ENCODE assay signal across 8 mouse cellular contexts in the genomic region with DNA sequence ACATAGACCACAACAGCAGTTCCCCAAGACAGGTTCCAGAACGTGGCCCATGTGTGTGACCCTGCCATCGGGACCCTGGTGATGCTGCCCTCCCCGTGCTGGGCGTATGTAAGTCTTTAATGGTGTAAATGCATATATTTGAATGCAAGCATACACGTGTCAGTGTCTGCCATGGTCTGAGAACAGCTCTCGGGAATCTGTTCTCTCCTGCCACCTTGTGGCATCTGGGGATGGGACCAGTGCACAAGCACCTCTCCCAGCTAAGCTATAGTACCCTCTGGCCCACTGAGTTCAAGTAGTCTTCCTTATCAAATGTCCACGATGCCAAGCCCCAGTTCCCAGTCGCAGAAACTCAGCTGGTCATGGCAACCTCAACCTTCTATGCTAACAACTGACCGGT. TPM values are rescaled to one million over a fixed set of nuclear protein-coding genes. Genes with fewer than 3 reads are reported as not detected.
DNase-seq lines count a peak whose midpoint lies in the region; ATAC-seq and TF ChIP-seq lines count a peak whose summit lies in the region.

No protein-coding gene starts in this region.

- in situ Hi-C loops in CH12.LX (cut with MboI; ENCODE audit: low pct_ligation_motif_present, low pct_unique_long_range_greater_than_20kb, low sequenced_read_pairs) = loop anchor here (5.0 kb wide), 1 partner anchor 47 kb away; no protein-coding TSS in a partner anchor

- TF ChIP-seq RAD21 in CH12.LX (IDR thresholded peaks at IDR 0.05; ENCODE audit: low read depth, low read length) = peak; percentile 88

- peak; percentile 76 for DNase-seq in CH12.LX (ENCODE audit: extremely low read depth)
- peak; percentile 72 for DNase-seq in R1 (ENCODE audit: low read depth, low spot score)
- peak; percentile 82 to 84 for DNase-seq in cerebellum, postnatal 36 days
- peak; percentile 75 for DNase-seq in kidney, postnatal 0 days (ENCODE audit: low spot score)
- peak; percentile 54 for DNase-seq in right cerebral cortex, adult 18-20 months

- peak; percentile 40; the same call in 1 of the 2 replicates for ATAC-seq in heart, embryonic 14.5 days (ENCODE audit: insufficient number of reproducible peaks, insufficient read depth, low FRiP score, low read depth)
- peak; percentile 45 for ATAC-seq in kidney, postnatal 0 days (replicated peaks; ENCODE audit: low FRiP score, low read depth)
- peak; percentile 79 for ATAC-seq in lung, embryonic 16.5 days (ENCODE audit: low read depth)
- no peak for ATAC-seq in erythroblast, adult 5-6 weeks (replicated peaks; ENCODE audit: low FRiP score, poor library complexity, severe bottlenecking)

- no peaks in the 10 kb centered on the region for H3K27me3 ChIP-seq in CH12.LX (replicated peaks)
- H3K27me3 ChIP-seq in heart, embryonic 14.5 days (ENCODE audit: control insufficient read depth, insufficient read depth, low read length) = no peaks in the 10 kb centered on the region
- H3K27me3 ChIP-seq in kidney, postnatal 0 days (ENCODE audit: insufficient read depth, low read length) = no peaks in the 10 kb centered on the region
- H3K27me3 ChIP-seq in lung, embryonic 16.5 days (ENCODE audit: control insufficient read depth, insufficient read depth, low read depth, low read length) = no peaks in the 10 kb centered on the region

- no peaks in the 10 kb centered on the region for H3K79me2 ChIP-seq in CH12.LX (replicated peaks; ENCODE audit: control insufficient read depth, extremely low read depth, insufficient read depth, poor library complexity, severe bottlenecking)

- TF ChIP-seq POLR2A in CH12.LX (IDR thresholded peaks at IDR 0.05; ENCODE audit: low read depth, low read length) = no peak

- H3K4me3 ChIP-seq in CH12.LX (replicated peaks in 1 of 3; ENCODE audit: low read depth in 2 of 3, low read length in 2 of 3, poor library complexity in 1 of 3) = no peak overlapping the region
- H3K4me3 ChIP-seq in heart, embryonic 14.5 days (ENCODE audit: control insufficient read depth in 1 of 2, insufficient read depth in 1 of 2, low read depth in 1 of 2, low read length in 2 of 2) = no peak overlapping the region
- no peak overlapping the region for H3K4me3 ChIP-seq in kidney, postnatal 0 days (replicated peaks; ENCODE audit: low read depth, low read length)
- H3K4me3 ChIP-seq in lung, embryonic 16.5 days (ENCODE audit: low read length) = no peak overlapping the region

- peaks cover 30 to 62% of the 10 kb centered on the region in 2 experiments for H3K4me1 ChIP-seq in CH12.LX (ENCODE audit: control insufficient read depth in 1 of 2, insufficient read depth in 2 of 2)
- no peaks in the 10 kb centered on the region; a peak in 1 of 4 replicates for H3K4me1 ChIP-seq in heart, embryonic 14.5 days (ENCODE audit: control insufficient read depth in 2 of 2, insufficient read depth in 2 of 2, low read length in 2 of 2)
- no peaks in the 10 kb centered on the region for H3K4me1 ChIP-seq in kidney, postnatal 0 days (replicated peaks; ENCODE audit: insufficient read depth, low read length)
- H3K4me1 ChIP-seq in lung, embryonic 16.5 days (replicated peaks; ENCODE audit: control insufficient read depth, insufficient read depth, low read length) = no peaks in the 10 kb centered on the region

- H3K9me3 ChIP-seq in CH12.LX (replicated peaks; ENCODE audit: low read length) = no peaks in the 10 kb centered on the region
- no peaks in the 10 kb centered on the region for H3K9me3 ChIP-seq in heart, embryonic 14.5 days (ENCODE audit: control insufficient read depth, low read length)
- no peaks in the 10 kb centered on the region for H3K9me3 ChIP-seq in kidney, postnatal 0 days (replicated peaks; ENCODE audit: low read length)
- no peaks in the 10 kb centered on the region for H3K9me3 ChIP-seq in lung, embryonic 16.5 days (ENCODE audit: control insufficient read depth, low read length)

- H3K9ac ChIP-seq in CH12.LX (ENCODE audit: insufficient read depth, low read depth) = no peak overlapping the region
- H3K9ac ChIP-seq in heart, embryonic 14.5 days (ENCODE audit: low read length) = no peak overlapping the region
- H3K9ac ChIP-seq in kidney, postnatal 0 days (ENCODE audit: low read depth, low read length) = no peak overlapping the region
- no peak overlapping the region for H3K9ac ChIP-seq in lung, embryonic 16.5 days (ENCODE audit: low read length)

- peaks cover 29 to 63% of the 10 kb centered on the region in 2 experiments for H3K36me3 ChIP-seq in CH12.LX (replicated peaks in 1 of 2; ENCODE audit: control insufficient read depth in 1 of 2, insufficient read depth in 1 of 2, low read length in 1 of 2)
- peaks cover 31% of the 10 kb centered on the region for H3K36me3 ChIP-seq in heart, embryonic 14.5 days (ENCODE audit: control insufficient read depth, insufficient read depth, low read length)
- peaks cover 27% of the 10 kb centered on the region; the same call in 1 of the 2 replicates for H3K36me3 ChIP-seq in kidney, postnatal 0 days (ENCODE audit: insufficient read depth, low read length)
- peaks cover 9% of the 10 kb centered on the region for H3K36me3 ChIP-seq in lung, embryonic 16.5 days (ENCODE audit: control insufficient read depth, insufficient read depth, low read length)

- H3K4me2 ChIP-seq in CH12.LX (ENCODE audit: insufficient read depth, low read depth, poor library complexity, severe bottlenecking) = peak overlapping the region; percentile 7; the same call in 1 of the 2 replicates
- H3K4me2 ChIP-seq in heart, embryonic 14.5 days (ENCODE audit: low read length) = no peak overlapping the region
- H3K4me2 ChIP-seq in kidney, postnatal 0 days (ENCODE audit: low read length) = no peak overlapping the region
- H3K4me2 ChIP-seq in lung, embryonic 16.5 days (ENCODE audit: low read depth, low read length) = no peak overlapping the region

- H3K27ac ChIP-seq in CH12.LX (ENCODE audit: insufficient read depth, low read depth) = peak overlapping the region; percentile 83; the same call in 1 of the 2 replicates
- no peak overlapping the region for H3K27ac ChIP-seq in heart, embryonic 14.5 days (replicated peaks in 1 of 2; ENCODE audit: control insufficient read depth in 1 of 2, insufficient read depth in 1 of 2, low read depth in 2 of 2, low read length in 2 of 2)
- H3K27ac ChIP-seq in kidney, postnatal 0 days = no peak overlapping the region
- no peak overlapping the region for H3K27ac ChIP-seq in lung, embryonic 16.5 days (ENCODE audit: low read length)

- 34% methylated on average over 9 of the region's 9 CpGs for WGBS in heart, embryonic 14.5 days
- 30% methylated on average over 9 of the region's 9 CpGs for WGBS in kidney, postnatal 0 days
- WGBS in lung, embryonic 16.5 days = 28% methylated on average over 9 of the region's 9 CpGs

- dilution Hi-C loops in CH12.LX (cut with MboI; ENCODE audit: extremely low pct_ligation_motif_present, extremely low pct_unique_long_range_greater_than_20kb, low sequenced_read_pairs) = no loop called here

- TF ChIP-seq CTCF in CH12.LX (conservative IDR thresholded peaks at IDR 0.05 in 1 of 2, IDR thresholded peaks at IDR 0.05 in 1 of 2; ENCODE audit: low read depth in 2 of 2, low read length in 2 of 2) = peak; percentile 58 to 95
- TF ChIP-seq CTCF in kidney, postnatal 0 days (IDR thresholded peaks at IDR 0.05; ENCODE audit: low read depth) = peak; percentile 80

- no peak for TF ChIP-seq EP300 in CH12.LX (IDR thresholded peaks at IDR 0.05; ENCODE audit: low read length)

TF ChIP-seq in CH12.LX, 34 proteins besides CTCF, POLR2A, EP300 and RAD21 (continues in another document):
- TF ChIP-seq MEF2A (IDR thresholded peaks at IDR 0.05; ENCODE audit: borderline replicate concordance, low read depth, low read length) = no peak
- TF ChIP-seq MAFK (IDR thresholded peaks at IDR 0.05; ENCODE audit: insufficient replicate concordance, low read length) = no peak
- TF ChIP-seq TCF12 (IDR thresholded peaks at IDR 0.05; ENCODE audit: low read depth, low read length) = no peak
- TF ChIP-seq USF2 (conservative IDR thresholded peaks at IDR 0.05; ENCODE audit: low read depth, low read length) = no peak
- TF ChIP-seq CHD2 (IDR thresholded peaks at IDR 0.05; ENCODE audit: low read length) = no peak
- peak; percentile 84 for TF ChIP-seq MAX (IDR thresholded peaks at IDR 0.05; ENCODE audit: low read length)
- TF ChIP-seq UBTF (IDR thresholded peaks at IDR 0.05; ENCODE audit: low read depth, low read length) = no peak
- TF ChIP-seq MYC (IDR thresholded peaks at IDR 0.05; ENCODE audit: low read depth, low read length) = peak; percentile 91
- no peak for TF ChIP-seq ELF1 (IDR thresholded peaks at IDR 0.05; ENCODE audit: low read depth, low read length)
- TF ChIP-seq KAT2A (IDR thresholded peaks at IDR 0.05; ENCODE audit: insufficient replicate concordance, low read length) = no peak
- TF ChIP-seq CHD1 (IDR thresholded peaks at IDR 0.05; ENCODE audit: low read depth, low read length) = no peak
- TF ChIP-seq ZMIZ1 (IDR thresholded peaks at IDR 0.05; ENCODE audit: low read depth, low read length) = no peak
- TF ChIP-seq BHLHE40 (IDR thresholded peaks at IDR 0.05; ENCODE audit: low read depth, low read length) = peak; percentile 85
- TF ChIP-seq ZC3H11A (IDR thresholded peaks at IDR 0.05; ENCODE audit: low read depth, low read length) = peak; percentile 42
- TF ChIP-seq HCFC1 (IDR thresholded peaks at IDR 0.05; ENCODE audit: low read depth, low read length) = no peak
- TF ChIP-seq SIN3A (IDR thresholded peaks at IDR 0.05; ENCODE audit: low read length) = no peak; the same call in 1 of the 2 replicates
- TF ChIP-seq USF1 (IDR thresholded peaks at IDR 0.05; ENCODE audit: low read depth, low read length) = no peak
- no peak for TF ChIP-seq NELFE (IDR thresholded peaks at IDR 0.05; ENCODE audit: low read depth, low read length)
- TF ChIP-seq GABPA (IDR thresholded peaks at IDR 0.05; ENCODE audit: insufficient replicate concordance, low read depth, low read length) = no peak
- no peak for TF ChIP-seq POLR2AphosphoS2 (IDR thresholded peaks at IDR 0.05; ENCODE audit: low read depth, low read length)
- TF ChIP-seq PAX5 (IDR thresholded peaks at IDR 0.05; ENCODE audit: low read length) = no peak
- no peak for TF ChIP-seq JUND (conservative IDR thresholded peaks at IDR 0.05; ENCODE audit: low read depth, low read length)
- TF ChIP-seq TBP (conservative IDR thresholded peaks at IDR 0.05; ENCODE audit: low read depth, low read length) = no peak

RNA-seq across cellular contexts. Expression of gene Fbrsl1, which starts 19.3 kb away (rescaled TPM):
- total RNA-seq in CH12.LX (2012; rRNA removed) = 9.1 and 9.8 TPM in 2 replicates
- 3.0 and 4.1 TPM in 2 replicates for total RNA-seq in CH12.LX (2014; rRNA removed)
- polyA plus RNA-seq in CH12.LX (2012; ENCODE audit: insufficient read length, low read depth) = 26.7 and 32.0 TPM in 2 replicates
- 12.8 and 13.5 TPM in 2 replicates for polyA plus RNA-seq in heart, embryonic 14.5 days (2014; fragmentation: Nextera tagmentation; extraction: Ambion mirVana)
- polyA plus RNA-seq in kidney, postnatal 0 days (2015; fragmentation: Nextera tagmentation; extraction: Ambion mirVana) = 11.8 and 14.0 TPM in 2 replicates
- polyA plus RNA-seq in lung, embryonic 16.5 days (2015; fragmentation: Nextera tagmentation; extraction: Ambion mirVana) = 5.2 and 5.5 TPM in 2 replicates
- total RNA-seq in erythroblast, adult 5-6 weeks (2015; ENCODE audit: low replicate concordance) = 6.3 and 9.6 TPM in 2 replicates
- 4.9 and 7.9 TPM in 2 replicates for total RNA-seq in erythroblast, adult 5-6 weeks (2017; ENCODE audit: low replicate concordance)
